Mouse (Mus musculus) olfactory bulb, adult 2 months (tissue): ENCODE data around the gene Ctnna3.
"Not testable (repeated sequence)": the region's sequence is repeated elsewhere in the genome, so short reads cannot be mapped to it uniquely, and the experiment has no call there.

Experiments used
- CTCF ChIP-seq: fragments of 200-500 bp; IDR thresholded peaks from 2 replicates; pipeline ENCODE4 v1.5.1; 2012; ENCODE audit warnings: low read depth, mild to moderate bottlenecking, low read length, moderate library complexity; ENCODE audit not compliant: insufficient read depth
- POLR2A ChIP-seq: fragments of 200-500 bp; IDR thresholded peaks from 2 replicates; pipeline ENCODE4 v1.6.1; 2012; ENCODE audit warnings: mild to moderate bottlenecking, low read depth, low read length, moderate library complexity; ENCODE audit not compliant: insufficient read depth

DNA sequence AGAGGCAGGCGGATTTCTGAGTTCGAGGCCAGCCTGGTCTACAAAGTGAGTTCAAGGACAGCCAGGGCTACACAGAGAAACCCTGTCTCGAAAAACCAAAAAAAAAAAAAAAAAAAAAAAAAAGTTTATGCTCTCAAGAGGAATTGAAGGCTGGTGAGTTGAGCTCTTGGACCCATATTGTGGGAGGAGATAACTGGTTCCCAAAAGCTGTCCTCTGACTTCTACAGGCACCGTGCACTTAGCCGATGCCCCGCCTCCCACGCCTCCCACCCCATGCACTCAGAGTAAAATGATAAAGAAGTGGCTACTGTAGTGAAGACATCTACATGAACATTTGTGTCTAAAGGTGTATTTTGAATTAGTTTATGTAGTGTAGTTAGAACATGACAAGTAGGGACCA, 18.2 kb upstream of the Ctnna3 start:
- not testable (repeated sequence) for TF ChIP-seq CTCF, POLR2A
